Mouse (Mus musculus): ENCODE data around the gene Nrarp. TPM values are rescaled to one million over a fixed set of nuclear protein-coding genes. Genes with fewer than 3 reads are reported as not detected.
A peak's percentile ranks its signal among the peaks of the same experiment; 100 is the strongest.

Nrarp gene
- polyA plus RNA-seq (2014; fragmentation: Nextera tagmentation; extraction: Ambion mirVana): 8.8 and 10.0 TPM in 2 replicates

- Histone ChIP-seq H3K9me3 (ENCODE audit: control insufficient read depth, low read length) (no peaks in the 10 kb centered on the region), H3K9ac (ENCODE audit: low read length) (peak within 1 kb of the TSS; percentile 52), H3K27me3 (ENCODE audit: control insufficient read depth, insufficient read depth, low read length) (peaks cover 31% of the 10 kb centered on the region), H3K4me1 (ENCODE audit: control insufficient read depth, insufficient read depth, low read length) (peaks cover 48% of the 10 kb centered on the region), H3K36me3 (ENCODE audit: control insufficient read depth, insufficient read depth, low read length) (no peaks in the 10 kb centered on the region), H3K4me3 (ENCODE audit: low read depth, low read length) (peak within 1 kb of the TSS; percentile 48), H3K27ac (replicated peaks; ENCODE audit: low read depth, low read length) (peak within 1 kb of the TSS; percentile 59), H3K4me2 (ENCODE audit: low read depth, severe bottlenecking) (peak within 1 kb of the TSS; percentile 81)
- WGBS: 0% methylated on average over 35 of the region's 35 CpGs
- DNase-seq (ENCODE audit: low spot score) (peak; percentile 94), ATAC-seq (ENCODE audit: insufficient number of reproducible peaks, low FRiP score, low TSS enrichment, low read depth) (peak; percentile 73)
Observed at GRCm38 (mm10) chr2:25180478-25180903, at the start of gene Nrarp. Gene Nrarp, plus strand, starts transcription at chr2:25180758.

GRCm38 (mm10) chr2:25131601-25132000 is 49.0 kb upstream of the Nrarp start:
- H3K36me3 ChIP-seq (ENCODE audit: control insufficient read depth, insufficient read depth, low read length): no peaks in the 10 kb centered on the region
- ATAC-seq (ENCODE audit: insufficient number of reproducible peaks, low FRiP score, low TSS enrichment, low read depth): no peak

GRCm38 (mm10) chr2:25137832-25138231 is 42.7 kb upstream of the Nrarp start:
- Histone ChIP-seq H3K36me3 (ENCODE audit: control insufficient read depth, insufficient read depth, low read length) (no peaks in the 10 kb centered on the region), H3K9ac (ENCODE audit: low read length) (no peak overlapping the region), H3K27me3 (ENCODE audit: control insufficient read depth, insufficient read depth, low read length) (no peaks in the 10 kb centered on the region), H3K4me3 (ENCODE audit: low read depth, low read length) (no peak overlapping the region), H3K4me2 (ENCODE audit: low read depth, severe bottlenecking) (no peak overlapping the region), H3K27ac (replicated peaks; ENCODE audit: low read depth, low read length) (no peak overlapping the region), H3K9me3 (ENCODE audit: control insufficient read depth, low read length) (no peaks in the 10 kb centered on the region), H3K4me1 (ENCODE audit: control insufficient read depth, insufficient read depth, low read length) (no peaks in the 10 kb centered on the region)
- ATAC-seq (ENCODE audit: insufficient number of reproducible peaks, low FRiP score, low TSS enrichment, low read depth) (no peak), DNase-seq (ENCODE audit: low spot score) (no peak)
- WGBS: 76% methylated on average over 6 of the region's 6 CpGs

More at GRCm38 (mm10) chr2:25131601-25132000, 49.0 kb upstream of the Nrarp start:
- Histone ChIP-seq H3K9me3 (ENCODE audit: control insufficient read depth, low read length) (no peaks in the 10 kb centered on the region), H3K4me3 (ENCODE audit: low read depth, low read length) (no peak overlapping the region), H3K4me2 (ENCODE audit: low read depth, severe bottlenecking) (no peak overlapping the region), H3K27me3 (ENCODE audit: control insufficient read depth, insufficient read depth, low read length) (no peaks in the 10 kb centered on the region), H3K27ac (replicated peaks; ENCODE audit: low read depth, low read length) (no peak overlapping the region), H3K9ac (ENCODE audit: low read length) (no peak overlapping the region), H3K4me1 (ENCODE audit: control insufficient read depth, insufficient read depth, low read length) (no peaks in the 10 kb centered on the region)
- no peak for DNase-seq (ENCODE audit: low spot score)
- WGBS: 81% methylated on average over 9 of the region's 9 CpGs

GRCm38 (mm10) chr2:25141185-25141584 is 39.4 kb upstream of the Nrarp start:
- Histone ChIP-seq H3K4me3 (ENCODE audit: low read depth, low read length) (no peak overlapping the region), H3K27me3 (ENCODE audit: control insufficient read depth, insufficient read depth, low read length) (no peaks in the 10 kb centered on the region), H3K36me3 (ENCODE audit: control insufficient read depth, insufficient read depth, low read length) (no peaks in the 10 kb centered on the region), H3K4me1 (ENCODE audit: control insufficient read depth, insufficient read depth, low read length) (no peaks in the 10 kb centered on the region), H3K27ac (replicated peaks; ENCODE audit: low read depth, low read length) (no peak overlapping the region), H3K9me3 (ENCODE audit: control insufficient read depth, low read length) (no peaks in the 10 kb centered on the region), H3K4me2 (ENCODE audit: low read depth, severe bottlenecking) (no peak overlapping the region), H3K9ac (ENCODE audit: low read length) (no peak overlapping the region)
- ATAC-seq (ENCODE audit: insufficient number of reproducible peaks, low FRiP score, low TSS enrichment, low read depth) (no peak), DNase-seq (ENCODE audit: low spot score) (no peak)
- 78% methylated on average over 4 of the region's 4 CpGs for WGBS

GRCm38 (mm10) chr2:25141921-25142320 is 38.6 kb upstream of the Nrarp start:
- H3K36me3 ChIP-seq (ENCODE audit: control insufficient read depth, insufficient read depth, low read length): no peaks in the 10 kb centered on the region
- no peak overlapping the region for H3K4me2 ChIP-seq (ENCODE audit: low read depth, severe bottlenecking)
- no peaks in the 10 kb centered on the region for H3K9me3 ChIP-seq (ENCODE audit: control insufficient read depth, low read length)
- no peaks in the 10 kb centered on the region for H3K27me3 ChIP-seq (ENCODE audit: control insufficient read depth, insufficient read depth, low read length)
- no peak overlapping the region for H3K9ac ChIP-seq (ENCODE audit: low read length)
- no peak overlapping the region for H3K4me3 ChIP-seq (ENCODE audit: low read depth, low read length)
- no peaks in the 10 kb centered on the region for H3K4me1 ChIP-seq (ENCODE audit: control insufficient read depth, insufficient read depth, low read length)
- 86% methylated on average over 5 of the region's 5 CpGs for WGBS
- DNase-seq (ENCODE audit: low spot score) (no peak), ATAC-seq (ENCODE audit: insufficient number of reproducible peaks, low FRiP score, low TSS enrichment, low read depth) (no peak)
- H3K27ac ChIP-seq (replicated peaks; ENCODE audit: low read depth, low read length): no peak overlapping the region

GRCm38 (mm10) chr2:25145346-25145745 is 35.2 kb upstream of the Nrarp start:
- DNase-seq (ENCODE audit: low spot score): no peak
- Histone ChIP-seq H3K36me3 (ENCODE audit: control insufficient read depth, insufficient read depth, low read length) (no peaks in the 10 kb centered on the region), H3K4me1 (ENCODE audit: control insufficient read depth, insufficient read depth, low read length) (no peaks in the 10 kb centered on the region), H3K4me3 (ENCODE audit: low read depth, low read length) (no peak overlapping the region), H3K9ac (ENCODE audit: low read length) (no peak overlapping the region), H3K9me3 (ENCODE audit: control insufficient read depth, low read length) (no peaks in the 10 kb centered on the region), H3K27ac (replicated peaks; ENCODE audit: low read depth, low read length) (no peak overlapping the region), H3K4me2 (ENCODE audit: low read depth, severe bottlenecking) (no peak overlapping the region), H3K27me3 (ENCODE audit: control insufficient read depth, insufficient read depth, low read length) (no peaks in the 10 kb centered on the region)
- no peak for ATAC-seq (ENCODE audit: insufficient number of reproducible peaks, low FRiP score, low TSS enrichment, low read depth)
- 89% methylated on average over 6 of the region's 6 CpGs for WGBS

- Histone ChIP-seq H3K27ac (replicated peaks; ENCODE audit: low read depth, low read length) (no peak overlapping the region), H3K4me1 (ENCODE audit: control insufficient read depth, insufficient read depth, low read length) (no peaks in the 10 kb centered on the region), H3K4me3 (ENCODE audit: low read depth, low read length) (no peak overlapping the region), H3K4me2 (ENCODE audit: low read depth, severe bottlenecking) (no peak overlapping the region), H3K27me3 (ENCODE audit: control insufficient read depth, insufficient read depth, low read length) (no peaks in the 10 kb centered on the region), H3K36me3 (ENCODE audit: control insufficient read depth, insufficient read depth, low read length) (no peaks in the 10 kb centered on the region), H3K9ac (ENCODE audit: low read length) (no peak overlapping the region), H3K9me3 (ENCODE audit: control insufficient read depth, low read length) (no peaks in the 10 kb centered on the region)
- DNase-seq (ENCODE audit: low spot score): no peak
- WGBS: 83% methylated on average over 5 of the region's 5 CpGs
- no peak for ATAC-seq (ENCODE audit: insufficient number of reproducible peaks, low FRiP score, low TSS enrichment, low read depth)
Observed at GRCm38 (mm10) chr2:25147398-25147797, 33.2 kb upstream of the Nrarp start.

- no peak for ATAC-seq (ENCODE audit: insufficient number of reproducible peaks, low FRiP score, low TSS enrichment, low read depth)
Observed at GRCm38 (mm10) chr2:25147892-25148291, 32.7 kb upstream of the Nrarp start.

GRCm38 (mm10) chr2:25149643-25150042 is 30.9 kb upstream of the Nrarp start:
- Histone ChIP-seq H3K9me3 (ENCODE audit: control insufficient read depth, low read length) (no peaks in the 10 kb centered on the region), H3K4me3 (ENCODE audit: low read depth, low read length) (no peak overlapping the region), H3K27ac (replicated peaks; ENCODE audit: low read depth, low read length) (no peak overlapping the region), H3K4me1 (ENCODE audit: control insufficient read depth, insufficient read depth, low read length) (no peaks in the 10 kb centered on the region), H3K9ac (ENCODE audit: low read length) (no peak overlapping the region), H3K4me2 (ENCODE audit: low read depth, severe bottlenecking) (no peak overlapping the region), H3K27me3 (ENCODE audit: control insufficient read depth, insufficient read depth, low read length) (no peaks in the 10 kb centered on the region), H3K36me3 (ENCODE audit: control insufficient read depth, insufficient read depth, low read length) (no peaks in the 10 kb centered on the region)
- DNase-seq (ENCODE audit: low spot score) (no peak), ATAC-seq (ENCODE audit: insufficient number of reproducible peaks, low FRiP score, low TSS enrichment, low read depth) (no peak)
- WGBS: 85% methylated on average over 2 of the region's 2 CpGs

More at GRCm38 (mm10) chr2:25147892-25148291, 32.7 kb upstream of the Nrarp start:
- Histone ChIP-seq H3K27ac (replicated peaks; ENCODE audit: low read depth, low read length) (no peak overlapping the region), H3K9me3 (ENCODE audit: control insufficient read depth, low read length) (no peaks in the 10 kb centered on the region), H3K4me2 (ENCODE audit: low read depth, severe bottlenecking) (no peak overlapping the region), H3K36me3 (ENCODE audit: control insufficient read depth, insufficient read depth, low read length) (no peaks in the 10 kb centered on the region), H3K4me3 (ENCODE audit: low read depth, low read length) (no peak overlapping the region), H3K9ac (ENCODE audit: low read length) (no peak overlapping the region), H3K4me1 (ENCODE audit: control insufficient read depth, insufficient read depth, low read length) (no peaks in the 10 kb centered on the region), H3K27me3 (ENCODE audit: control insufficient read depth, insufficient read depth, low read length) (no peaks in the 10 kb centered on the region)
- DNase-seq (ENCODE audit: low spot score): no peak
- 53% methylated on average over 5 of the region's 5 CpGs for WGBS
